Mouse (Mus musculus) ES-Bruce4 (cell line): ENCODE data around the gene Dennd5a.

ENCODE experiments used
- CTCF ChIP-seq: IDR thresholded peaks from one replicate; pipeline ENCODE4 v1.8.1; 2011; ENCODE audit warnings: low read depth, low read length
- POLR2A ChIP-seq: IDR thresholded peaks from one replicate; pipeline ENCODE4 v1.8.1; 2011; ENCODE audit warnings: low read length; ENCODE audit not compliant: insufficient read depth

DNA sequence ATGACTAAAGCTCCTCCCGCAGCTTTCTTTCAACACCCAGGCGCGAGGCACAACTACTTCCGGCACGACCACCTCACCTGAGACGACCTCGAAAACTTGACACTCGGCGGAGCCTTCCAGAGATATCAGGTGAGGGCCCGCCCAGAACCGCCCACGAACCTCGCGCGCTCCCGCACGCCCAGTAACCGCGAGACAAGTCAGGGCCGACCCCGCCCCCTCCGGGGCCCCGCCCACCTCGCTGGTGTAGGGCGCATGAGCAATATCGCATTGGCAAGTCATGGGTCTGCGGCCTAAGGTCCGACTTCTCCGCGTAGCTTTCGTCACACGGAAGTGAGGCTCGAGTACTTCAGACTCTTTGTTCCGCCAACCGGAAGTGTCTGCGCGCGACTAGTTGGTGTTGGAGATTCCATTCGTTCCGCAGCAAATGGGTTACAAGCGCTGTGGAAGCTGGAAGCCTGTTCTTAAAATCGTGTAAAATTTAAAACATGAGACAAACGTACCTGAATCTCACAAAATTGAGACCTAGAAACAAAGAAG lies 25.9 kb upstream of the Dennd5a start:
- no peak for TF ChIP-seq CTCF
- peak; percentile 57 for TF ChIP-seq POLR2A
